Mouse (Mus musculus): ENCODE results near the gene Ckap2.

- TF ChIP-seq CTCF (IDR thresholded peaks at IDR 0.05; ENCODE audit: control insufficient read depth, insufficient read depth, insufficient replicate concordance, low read depth, low read length): no peak
- no peak for TF ChIP-seq POLR2A (IDR thresholded peaks at IDR 0.05; ENCODE audit: control insufficient read depth, low read depth, low read length)
Measured at GRCm38 (mm10) chr8:22150345-22150663, 35.3 kb downstream of the Ckap2 start.

Measured in testis, adult 2 months (tissue).